Mouse (Mus musculus) splenic B cell, adult 2 months (primary cell): ENCODE data around the gene Gm28576.
"Not testable (repeated sequence)": the region's sequence is repeated elsewhere in the genome, so short reads cannot be mapped to it uniquely, and the experiment has no call there.

Experiments used
- DNase-seq: peaks from one replicate; pipeline ENCODE4 v3.0.0-alpha.2; 2011; ENCODE audit warnings: low read depth, low spot score
- H3K27me3 ChIP-seq: 2 replicates; pipeline ENCODE4 v1.6.1; 2012; ENCODE audit warnings: mild to moderate bottlenecking, low read length, moderate library complexity, mixed read lengths; ENCODE audit not compliant: control insufficient read depth, poor library complexity, insufficient read depth, severe bottlenecking
- H3K36me3 ChIP-seq: 2 replicates; pipeline ENCODE4 v1.6.1; 2012; ENCODE audit warnings: mild to moderate bottlenecking, low read length, moderate library complexity, mixed read lengths; ENCODE audit not compliant: control insufficient read depth, poor library complexity, insufficient read depth, severe bottlenecking

The Gm28576 gene

DNA sequence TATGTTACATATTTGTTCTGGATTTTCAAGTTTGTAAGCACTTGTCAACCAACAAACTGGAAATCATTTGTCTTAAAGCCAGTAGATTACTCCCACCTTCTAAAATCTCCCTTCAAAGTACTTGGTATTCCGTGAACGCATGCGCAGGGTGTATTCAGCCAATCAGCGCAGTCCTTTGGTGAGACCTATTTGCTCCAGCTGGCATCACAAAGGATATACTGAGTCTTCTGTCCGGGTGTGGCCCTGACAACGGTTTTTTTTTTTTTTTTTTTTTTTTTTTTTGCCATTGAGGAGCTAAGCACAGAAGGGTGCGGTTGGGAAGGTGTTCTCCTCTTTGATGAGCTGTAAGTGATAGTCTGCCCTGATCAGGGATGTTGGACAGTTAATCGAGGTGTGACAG is at the start of gene Gm28576:
Gm28576 (plus strand) TSS at position 301 of the 400 bp plus-strand sequence.
- DNase-seq, H3K27me3 ChIP-seq, H3K36me3 ChIP-seq: not testable (repeated sequence)
